Mouse (Mus musculus) thymus, postnatal 4 days (tissue): ENCODE measurements around the gene Hrh3.
A peak's percentile ranks its signal among the peaks of the same experiment; 100 is the strongest.

Source experiments
- DNase-seq: peaks from one replicate; pipeline ENCODE4 v3.0.0; 2021

The Hrh3 gene

GRCm38 (mm10) chr2:180105441-180106190 is 1.3 kb upstream of the Hrh3 start:
- no peak for DNase-seq

GRCm38 (mm10) chr2:180104659-180105377 is 530 bp upstream of the Hrh3 start:
- DNase-seq = peak; percentile 33

- DNase-seq = peak; percentile 41
Measured at GRCm38 (mm10) chr2:180103151-180103977, 924 bp downstream of the Hrh3 start.

GRCm38 (mm10) chr2:180099529-180099928 is 4.8 kb downstream of the Hrh3 start:
- DNase-seq = peak; percentile 89

GRCm38 (mm10) chr2:180098167-180098566 is 6.1 kb downstream of the Hrh3 start:
- DNase-seq = peak; percentile 49

GRCm38 (mm10) chr2:180097585-180097984 is 6.7 kb downstream of the Hrh3 start:
- peak; percentile 35 for DNase-seq

- peak; percentile 88 for DNase-seq
Measured at GRCm38 (mm10) chr2:180095711-180096110, 8.6 kb downstream of the Hrh3 start.

- DNase-seq = no peak
Measured at GRCm38 (mm10) chr2:180090285-180090684, 14.0 kb downstream of the Hrh3 start.

GRCm38 (mm10) chr2:180087472-180087871 is 16.8 kb downstream of the Hrh3 start:
- DNase-seq = no peak

GRCm38 (mm10) chr2:180086637-180087027 is 17.7 kb downstream of the Hrh3 start:
- no peak for DNase-seq

- no peak for DNase-seq
Measured at GRCm38 (mm10) chr2:180085926-180086636, 18.2 kb downstream of the Hrh3 start.

GRCm38 (mm10) chr2:180084565-180084964 is 19.7 kb downstream of the Hrh3 start:
- DNase-seq = no peak

GRCm38 (mm10) chr2:180083063-180083462 is 21.2 kb downstream of the Hrh3 start:
- DNase-seq = no peak

- no peak for DNase-seq
Measured at GRCm38 (mm10) chr2:180080680-180081079, 23.6 kb downstream of the Hrh3 start.

- no peak for DNase-seq
Measured at GRCm38 (mm10) chr2:180077622-180078021, 26.7 kb downstream of the Hrh3 start.

GRCm38 (mm10) chr2:180072886-180073285 is 31.4 kb downstream of the Hrh3 start:
- peak; percentile 47 for DNase-seq

- no peak for DNase-seq
Measured at GRCm38 (mm10) chr2:180071671-180072070, 32.6 kb downstream of the Hrh3 start.

GRCm38 (mm10) chr2:180070481-180071453 is 33.5 kb downstream of the Hrh3 start, which contains the start of gene Mtg2:
TSS of gene Mtg2 (plus strand) at chr2:180070588.
- peak; percentile 95 for DNase-seq

GRCm38 (mm10) chr2:180069770-180070480 is 34.4 kb downstream of the Hrh3 start:
- no peak for DNase-seq

GRCm38 (mm10) chr2:180063338-180064131 is 40.8 kb downstream of the Hrh3 start:
- no peak for DNase-seq
